ENCODE assay signal across 19 mouse cellular contexts in genomic region chr19:25301189-25301588, GRCm38 (mm10).
"Had no signal": no experiment of that assay in that cellular context is flagged by ENCODE, and none has a peak within 500 bp of the region (broad histone marks: within the 10 kb centered on the region; RNA-seq: fewer than 3 reads in every experiment).

No protein-coding gene starts in this region.

- ATAC-seq: midbrain, embryonic 13.5 days; midbrain, embryonic 15.5 days had no signal

- H3K27ac ChIP-seq: limb, embryonic 15.5 days; liver, embryonic 15.5 days; midbrain, embryonic 10.5 days; midbrain, embryonic 13.5 days; midbrain, embryonic 15.5 days; neural tube, embryonic 13.5 days; neural tube, embryonic 15.5 days had no signal

- H3K36me3 ChIP-seq: limb, embryonic 15.5 days; liver, embryonic 15.5 days; midbrain, embryonic 10.5 days; midbrain, embryonic 13.5 days; midbrain, embryonic 15.5 days; neural tube, embryonic 13.5 days; neural tube, embryonic 15.5 days had no signal

- H3K27me3 ChIP-seq: limb, embryonic 15.5 days; liver, embryonic 15.5 days; midbrain, embryonic 13.5 days; midbrain, embryonic 15.5 days; neural tube, embryonic 13.5 days; neural tube, embryonic 15.5 days had no signal

- DNase-seq: lung, adult 18-20 months; lung, embryonic 14.5 days; lung, postnatal 10 days; lung, postnatal 4 days; retina, postnatal 1 day; right cerebral cortex, adult 18-20 months; right cerebral cortex, postnatal 25 days; right cerebral cortex, postnatal 4 days; spleen, adult 18-20 months; thymus, adult 18-20 months; thymus, postnatal 14 days had no signal

- H3K4me1 ChIP-seq: limb, embryonic 15.5 days; liver, embryonic 15.5 days; midbrain, embryonic 10.5 days; midbrain, embryonic 13.5 days; midbrain, embryonic 15.5 days; neural tube, embryonic 13.5 days; neural tube, embryonic 15.5 days had no signal

- H3K4me3 ChIP-seq: limb, embryonic 15.5 days; liver, embryonic 15.5 days; midbrain, embryonic 10.5 days; midbrain, embryonic 13.5 days; midbrain, embryonic 15.5 days; myocyte; neural tube, embryonic 13.5 days; neural tube, embryonic 15.5 days had no signal

- H3K4me2 ChIP-seq: limb, embryonic 15.5 days; liver, embryonic 15.5 days; lung, embryonic 14.5 days; midbrain, embryonic 13.5 days; midbrain, embryonic 15.5 days; neural tube, embryonic 13.5 days; neural tube, embryonic 15.5 days had no signal

- H3K9ac ChIP-seq: limb, embryonic 15.5 days; liver, embryonic 15.5 days; lung, embryonic 14.5 days; midbrain, embryonic 13.5 days; midbrain, embryonic 15.5 days; neural tube, embryonic 13.5 days; neural tube, embryonic 15.5 days had no signal

- H3K9me3 ChIP-seq: limb, embryonic 15.5 days; liver, embryonic 15.5 days; midbrain, embryonic 10.5 days; midbrain, embryonic 13.5 days; midbrain, embryonic 15.5 days; neural tube, embryonic 13.5 days; neural tube, embryonic 15.5 days had no signal
